Mouse (Mus musculus): ENCODE measurements at regions not wholly inside any gene's neighbourhood (a gene's known extent, or its start where the extent isn't known, plus 50 kb on each side); places are given as distances from the start of the nearest gene placed in this dataset.

- no peak for TF ChIP-seq RAD21 (IDR thresholded peaks at IDR 0.05; ENCODE audit: low read depth, low read length)
- no peak for TF ChIP-seq CTCF (conservative IDR thresholded peaks at IDR 0.05 in 1 of 2, IDR thresholded peaks at IDR 0.05 in 1 of 2; ENCODE audit: low read depth in 2 of 2, low read length in 2 of 2)
- no peak for TF ChIP-seq IRF4 (IDR thresholded peaks at IDR 0.05; ENCODE audit: low read depth, low read length)
- no peak for TF ChIP-seq MXI1 (IDR thresholded peaks at IDR 0.05; ENCODE audit: low read depth, low read length)
- no peak for TF ChIP-seq BHLHE40 (IDR thresholded peaks at IDR 0.05; ENCODE audit: low read depth, low read length)
- TF ChIP-seq NRF1 (IDR thresholded peaks at IDR 0.05; ENCODE audit: low read depth, low read length), result no peak
- no peak for TF ChIP-seq EP300 (IDR thresholded peaks at IDR 0.05; ENCODE audit: low read length)
- no peak for TF ChIP-seq SMC3 (IDR thresholded peaks at IDR 0.05; ENCODE audit: low read depth, low read length)
- TF ChIP-seq MAX (IDR thresholded peaks at IDR 0.05; ENCODE audit: low read length), result no peak
Observed at GRCm38 (mm10) chr5:111836668-111837234, 103.0 kb downstream of the Gm26897 start.

Measured in CH12.LX (cell line).